Mouse (Mus musculus) ovary, postnatal 14 days (tissue): Measurements from ENCODE around the gene Tmed5.
"Not testable (repeated sequence)": the region's sequence is repeated elsewhere in the genome, so short reads cannot be mapped to it uniquely, and the experiment has no call there.

ENCODE experiments used
- DNase-seq: peaks from one replicate; pipeline ENCODE4 v3.0.0; 2022; ENCODE audit warnings: low spot score

Gene Tmed5

DNA sequence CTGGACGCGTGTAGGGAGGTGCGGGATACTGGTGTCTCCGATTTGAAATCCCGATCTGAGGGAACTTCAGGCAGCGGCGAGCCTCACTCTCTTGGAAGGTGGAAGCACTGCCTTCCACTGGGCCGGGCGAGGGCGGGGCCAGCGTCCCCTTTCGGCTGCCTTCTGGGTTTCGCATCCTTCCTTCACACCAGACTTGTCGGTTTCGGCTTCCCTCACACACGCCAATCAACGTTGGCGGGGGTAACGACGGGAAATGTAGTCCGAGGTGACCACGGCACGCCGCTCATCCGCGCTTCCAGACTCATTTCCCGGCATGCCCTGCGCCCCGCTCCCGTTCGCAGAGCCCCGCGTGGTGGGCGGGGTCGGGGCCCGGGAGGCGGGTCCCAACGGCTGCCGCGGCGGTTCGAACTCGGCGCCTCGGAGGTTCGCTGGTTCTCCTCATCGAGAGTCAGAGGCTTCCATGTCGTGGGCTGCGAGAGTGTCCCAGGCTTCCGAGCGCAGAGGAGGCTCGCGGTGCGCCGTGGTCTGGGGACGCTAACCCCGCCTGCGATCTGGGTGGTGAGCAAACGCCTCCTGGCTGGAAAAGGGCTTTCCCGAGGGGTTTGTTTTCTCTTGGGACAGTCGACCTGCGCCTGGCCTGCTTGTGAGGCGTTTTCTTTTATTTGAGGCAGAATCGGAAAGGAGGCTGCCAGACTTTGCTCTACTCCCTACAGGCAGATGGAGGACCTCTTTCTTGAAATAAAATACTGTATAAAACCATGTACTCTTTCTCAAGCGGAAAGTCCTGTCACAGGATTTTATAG, at the start of gene Tmed5, which contains the start of gene Ccdc18:
Gene Tmed5 (minus strand): TSS at position 180 of the 803 bp plus-strand sequence.
Gene Ccdc18 (plus strand): TSS at position 435 of the 803 bp plus-strand sequence.
- DNase-seq = peak; percentile 92

DNA sequence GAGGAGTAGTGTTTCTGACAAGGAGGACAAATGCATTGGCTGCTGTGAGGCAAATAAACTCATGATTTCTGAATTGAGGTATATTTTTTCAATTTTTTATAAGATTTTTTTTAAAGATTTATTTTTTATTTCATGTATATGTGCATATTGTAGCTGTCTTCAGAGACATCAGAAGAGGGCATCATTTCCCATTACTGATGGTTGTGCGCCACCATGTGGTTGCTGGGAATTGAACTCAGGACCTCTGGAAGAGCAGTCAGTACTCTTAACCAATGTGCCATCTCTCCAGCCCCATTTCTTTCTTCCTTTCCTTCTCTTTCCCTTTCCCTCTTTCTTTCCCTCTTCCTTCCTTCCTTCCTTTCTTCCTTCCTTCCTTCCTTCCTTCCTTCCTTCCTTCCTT, 31.3 kb upstream of the Tmed5 start:
- DNase-seq = peak; percentile 4

DNA sequence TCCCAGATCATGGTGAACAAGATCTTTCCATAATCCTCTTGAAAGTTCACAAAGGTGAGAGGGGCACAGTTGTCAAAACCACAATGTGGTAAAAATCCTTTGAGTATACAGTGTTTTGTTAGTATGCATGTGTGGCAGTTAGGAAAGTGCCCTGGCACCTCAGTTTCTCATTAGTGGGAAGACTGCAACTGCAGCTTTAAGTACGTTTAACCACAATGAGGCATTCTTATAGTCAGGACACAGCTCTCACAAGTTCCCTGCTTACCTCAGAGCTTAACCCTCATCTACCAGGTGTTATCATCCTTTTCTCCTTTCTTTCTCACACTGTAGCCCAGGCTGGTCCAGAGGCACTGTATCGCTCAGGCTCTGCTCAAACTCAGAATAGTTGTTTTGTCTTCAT, 28.4 kb upstream of the Tmed5 start:
- no peak for DNase-seq

DNA sequence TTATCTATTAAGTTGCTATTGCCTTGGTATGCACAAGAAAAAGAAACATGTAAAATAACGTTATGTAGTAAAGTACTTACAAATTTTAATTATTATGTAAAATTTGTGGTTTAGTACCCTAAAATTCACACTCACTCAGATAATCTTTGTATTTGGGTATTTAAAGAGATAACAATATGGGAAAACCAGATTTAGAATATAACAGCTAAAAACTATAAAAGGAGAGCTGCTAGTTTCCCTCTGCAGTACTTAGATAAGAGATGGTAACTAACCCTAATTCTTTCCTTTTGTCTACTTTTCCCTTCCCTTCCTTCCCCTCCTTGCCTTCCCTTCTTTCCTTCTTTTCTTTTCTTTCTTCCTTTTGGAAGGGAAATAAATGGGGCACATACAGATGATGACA, 20.2 kb upstream of the Tmed5 start:
- DNase-seq = no peak

DNA sequence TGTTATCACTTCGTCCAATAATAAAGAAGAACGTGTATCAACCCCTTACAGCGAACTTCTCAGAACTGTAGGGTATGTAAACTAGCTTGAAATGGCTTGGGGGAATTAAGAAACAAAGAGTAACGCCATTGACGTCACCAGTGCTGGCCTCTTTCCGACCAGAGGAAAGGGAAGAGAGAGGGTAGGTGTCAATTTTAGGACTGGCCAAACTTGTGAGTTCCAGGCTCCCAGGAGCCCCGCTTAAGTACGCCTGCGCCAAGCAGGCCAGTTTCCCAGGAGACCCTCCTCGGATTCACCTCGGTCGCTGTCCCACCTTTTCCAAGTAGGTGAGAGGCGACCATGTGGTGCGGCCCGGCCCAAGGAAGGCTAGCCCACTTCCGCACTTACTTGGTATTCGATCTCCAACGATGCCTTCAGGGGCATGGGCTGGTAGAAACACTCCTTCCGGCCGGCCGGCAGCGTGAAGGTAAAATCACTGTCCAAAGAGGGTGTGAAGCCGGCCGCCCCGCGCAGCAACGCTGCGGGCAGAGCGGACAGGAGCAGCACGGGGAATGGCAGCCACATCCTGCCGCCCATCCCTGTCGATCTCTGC, 475 bp downstream of the Tmed5 start:
- peak; percentile 15 for DNase-seq

DNA sequence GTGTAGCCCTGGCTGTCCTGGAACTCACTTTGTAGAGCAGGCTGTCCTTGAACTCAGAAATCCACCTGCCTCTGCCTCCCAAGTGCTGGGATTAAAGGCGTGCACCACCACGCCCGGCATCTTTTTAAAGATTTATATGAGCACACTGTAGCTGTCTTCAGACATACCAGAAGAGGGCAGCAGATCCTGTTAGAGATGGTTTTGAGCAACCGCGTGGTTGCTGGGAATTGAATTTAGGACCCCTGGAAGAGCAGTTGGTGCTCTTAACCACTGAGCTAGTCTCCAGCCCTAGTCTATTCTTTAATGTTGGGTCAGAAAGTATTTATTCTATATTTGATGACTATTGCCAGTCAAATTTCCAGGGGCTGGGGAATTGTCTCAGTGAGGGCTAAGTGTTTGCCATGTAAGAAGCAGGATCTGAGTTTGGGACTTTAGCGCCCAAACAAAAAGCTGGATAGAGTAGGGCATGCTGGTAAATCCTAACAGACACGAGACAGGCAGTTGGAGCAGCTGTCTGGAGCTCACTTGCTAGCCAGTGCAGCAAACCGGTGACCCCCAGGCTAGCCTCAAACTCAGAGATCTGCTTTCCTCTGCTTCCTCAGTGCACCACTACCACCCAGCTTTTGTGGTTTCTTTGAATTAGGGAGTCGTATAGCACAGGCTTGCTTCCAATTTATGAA, 12.1 kb downstream of the Tmed5 start:
- no peak for DNase-seq

DNA sequence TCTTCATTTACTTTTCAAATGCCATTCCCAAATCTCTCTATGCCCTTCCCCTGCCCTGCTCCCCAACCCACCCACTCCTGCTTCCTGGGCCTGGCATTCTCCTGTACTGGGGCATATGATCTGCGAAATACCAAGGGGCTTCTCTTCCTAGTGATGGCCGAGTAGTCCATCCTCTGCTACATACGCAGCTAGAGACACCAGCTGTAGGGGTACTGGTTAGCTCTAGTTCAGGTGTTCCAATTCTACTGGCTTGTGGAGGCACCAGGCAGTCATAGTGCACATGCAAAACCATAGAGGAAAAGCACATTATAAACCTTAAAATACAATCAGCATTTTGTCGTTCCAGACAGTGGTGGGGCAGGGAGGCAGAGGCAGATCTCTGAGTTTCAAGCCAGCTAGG, 14.7 kb downstream of the Tmed5 start:
- DNase-seq = no peak

DNA sequence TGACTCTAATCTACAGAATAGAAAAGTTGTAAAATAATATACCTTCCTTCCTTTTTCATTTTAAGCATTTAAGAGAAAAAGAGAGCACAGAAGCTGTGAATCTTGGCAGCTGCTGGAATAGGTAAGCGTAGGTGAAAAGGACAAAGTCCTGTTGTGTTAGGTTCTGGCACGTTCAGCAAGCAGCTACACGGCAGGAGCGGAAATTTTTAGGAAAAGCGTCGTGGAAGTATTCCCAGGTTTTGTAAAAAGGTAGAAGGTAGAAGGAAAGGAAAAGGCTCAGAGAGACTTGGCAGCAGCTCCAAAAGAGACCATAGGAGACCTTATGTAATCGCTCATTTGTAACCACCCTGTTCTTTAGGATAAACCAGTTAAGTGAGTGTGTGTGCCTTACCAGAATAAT, 23.1 kb downstream of the Tmed5 start:
- DNase-seq = no peak

DNA sequence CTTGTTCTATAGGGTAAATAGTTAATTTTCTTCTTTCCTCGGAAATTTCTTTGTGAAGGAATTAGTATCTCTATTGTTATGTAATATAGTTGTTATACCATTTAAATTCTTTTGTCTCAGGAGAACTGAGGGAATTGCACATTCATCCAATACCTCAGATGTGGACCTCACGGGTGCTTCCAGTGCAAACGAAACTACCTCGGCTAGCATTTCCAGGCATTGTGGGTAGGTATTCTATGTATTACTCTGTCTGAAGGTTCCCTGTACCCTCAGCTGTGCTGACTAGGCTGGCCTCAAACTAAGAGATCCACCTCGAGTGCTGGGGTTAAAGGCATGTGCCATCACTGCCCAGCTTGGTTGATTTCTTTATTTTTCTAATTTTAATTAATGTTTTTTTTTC, 28.1 kb downstream of the Tmed5 start:
- DNase-seq = no peak

DNA sequence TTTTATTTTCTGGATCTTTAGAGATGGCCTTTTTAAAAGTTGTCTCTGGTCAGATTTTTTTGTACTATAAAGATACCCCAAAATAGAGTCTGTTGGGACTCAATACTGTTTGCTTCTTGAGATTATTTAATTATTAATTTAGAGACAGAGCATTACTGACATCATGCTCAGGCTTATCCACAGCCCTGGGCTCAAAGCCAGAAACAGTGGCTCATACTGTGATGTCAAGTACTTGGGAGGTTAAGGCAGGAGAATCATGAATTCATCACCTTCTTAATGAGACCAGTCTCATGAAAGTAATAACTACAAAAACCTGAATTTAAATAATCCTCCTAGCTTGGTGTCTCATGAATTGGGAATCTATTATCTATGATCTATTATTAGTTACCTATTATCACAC, 32.2 kb downstream of the Tmed5 start:
- no peak for DNase-seq

DNA sequence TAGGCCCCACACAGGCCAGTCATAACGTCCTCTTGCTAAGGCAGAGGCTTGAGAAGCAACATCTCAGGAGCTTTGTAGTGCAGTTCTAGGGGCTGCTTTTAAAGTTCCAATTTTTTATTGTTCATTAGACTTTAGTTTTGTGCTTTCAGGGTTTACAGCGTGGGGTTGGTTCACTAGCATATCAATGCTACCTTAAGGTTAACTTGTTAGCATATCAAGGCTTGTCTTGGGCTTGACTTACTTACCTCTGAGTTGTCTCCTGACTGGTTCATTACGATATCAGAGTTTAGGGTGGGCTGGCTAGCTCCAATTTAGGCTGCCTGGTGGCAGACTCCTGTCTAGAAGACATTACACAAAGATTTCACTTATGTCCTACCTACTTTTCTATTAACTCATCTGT, 34.7 kb downstream of the Tmed5 start:
- DNase-seq = no peak

DNA sequence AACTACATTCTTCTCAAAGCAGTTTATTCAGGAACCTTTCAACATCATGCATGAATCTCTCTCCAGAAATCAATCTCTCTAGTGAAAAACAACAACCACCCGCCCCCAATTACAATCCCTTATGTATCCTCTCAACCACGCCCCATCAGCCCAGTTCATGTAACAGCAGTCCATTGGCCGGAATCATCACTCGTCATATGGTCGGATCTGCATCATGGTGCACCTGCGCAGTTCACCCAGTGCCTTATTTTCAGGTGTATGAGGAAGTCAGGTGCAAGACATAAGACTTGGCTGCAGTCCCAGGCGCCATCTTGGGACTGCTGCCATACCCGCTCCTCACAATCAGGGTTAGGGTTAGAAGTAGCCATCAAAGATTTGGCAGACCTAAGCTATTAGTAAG, 39.7 kb downstream of the Tmed5 start:
- not testable (repeated sequence) for DNase-seq

DNA sequence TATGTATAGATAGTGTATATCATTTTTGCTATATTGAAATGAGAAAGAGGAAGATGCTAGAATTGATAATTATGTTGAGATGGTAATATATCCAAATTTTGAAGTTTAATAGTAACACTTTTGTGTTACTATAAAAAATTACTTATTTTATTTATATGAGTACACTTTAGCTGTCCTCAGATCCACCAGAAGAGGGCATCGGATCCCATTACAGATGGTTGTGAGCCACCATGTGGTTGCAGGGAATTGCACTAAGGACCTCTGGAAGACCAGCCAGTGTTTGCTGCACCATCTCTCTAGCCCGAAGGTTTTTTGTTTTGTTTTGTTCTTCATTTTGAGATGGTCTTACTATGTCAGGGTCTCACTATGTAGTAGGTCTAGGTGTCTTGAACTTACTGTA, 47.0 kb downstream of the Tmed5 start:
- no peak for DNase-seq

DNA sequence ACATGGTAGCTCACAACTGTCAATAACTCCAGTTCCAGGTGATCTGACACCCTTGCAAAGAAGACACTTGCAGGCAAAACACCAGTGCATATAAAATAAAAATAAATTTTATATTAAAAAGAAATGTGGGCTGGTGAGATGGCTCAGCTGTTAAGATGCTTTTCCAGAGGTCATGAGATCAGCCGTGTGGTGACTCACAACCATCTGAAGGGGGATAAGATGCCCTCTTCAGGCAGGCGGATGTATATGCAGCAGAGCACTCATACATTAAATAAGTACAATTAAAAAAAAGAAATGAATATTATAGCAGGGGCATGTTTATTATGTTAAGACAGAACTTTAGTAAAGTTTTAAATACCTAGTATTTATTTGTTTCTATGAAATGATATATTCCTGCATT, 50.0 kb downstream of the Tmed5 start:
- no peak for DNase-seq

DNA sequence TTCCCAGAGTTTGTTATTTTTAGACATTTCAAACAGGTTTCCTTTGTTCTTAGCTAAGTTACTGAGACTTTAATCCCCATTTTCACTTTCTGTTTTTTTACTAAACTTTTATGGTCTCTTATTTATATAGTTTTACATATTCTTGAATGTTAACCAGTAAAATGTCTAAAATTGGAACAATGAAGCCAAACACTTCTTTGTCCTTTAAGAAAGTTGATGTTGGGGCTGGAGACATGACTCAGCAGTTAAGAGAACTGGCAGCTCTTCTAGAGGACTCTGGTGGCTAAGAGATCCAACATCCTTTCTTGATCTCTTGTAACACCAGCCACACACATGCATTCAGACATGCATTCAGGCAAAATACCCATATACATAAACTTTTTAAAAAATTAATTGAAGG, 52.8 kb downstream of the Tmed5 start:
- no peak for DNase-seq

DNA sequence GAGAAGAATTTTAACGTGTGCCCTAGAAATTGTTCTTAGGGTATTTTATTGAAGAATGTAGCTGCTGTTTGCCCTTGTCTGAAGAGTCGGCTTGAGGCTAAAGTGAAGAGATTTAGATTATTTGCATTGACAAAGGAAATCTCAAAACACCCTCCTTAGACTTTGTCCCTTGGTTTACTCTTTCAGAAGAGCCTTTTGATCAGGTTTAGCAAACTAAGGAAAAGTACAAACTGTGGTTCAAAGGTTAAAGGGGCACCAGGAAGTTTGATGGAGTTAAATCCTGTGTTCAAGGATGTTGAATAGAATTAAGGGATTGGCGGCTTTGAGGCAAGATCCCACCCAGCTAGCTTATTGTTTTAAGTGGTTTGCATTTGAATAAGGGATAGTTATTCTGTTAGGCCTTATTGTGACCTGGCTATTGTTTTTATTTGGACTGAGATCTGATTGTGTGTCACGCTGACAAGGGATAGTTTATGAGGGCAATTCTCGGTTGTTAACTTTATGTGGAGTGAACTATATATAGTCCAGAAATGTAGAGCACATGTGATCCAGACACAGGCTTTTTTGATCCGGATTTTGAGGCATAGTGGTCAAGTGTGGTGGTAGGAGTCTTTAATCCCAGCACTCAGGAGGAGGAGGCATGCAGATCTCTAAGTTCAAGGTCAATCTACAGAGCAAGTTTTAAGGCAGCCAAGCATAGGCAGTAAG, 55.4 kb downstream of the Tmed5 start:
- DNase-seq = no peak

DNA sequence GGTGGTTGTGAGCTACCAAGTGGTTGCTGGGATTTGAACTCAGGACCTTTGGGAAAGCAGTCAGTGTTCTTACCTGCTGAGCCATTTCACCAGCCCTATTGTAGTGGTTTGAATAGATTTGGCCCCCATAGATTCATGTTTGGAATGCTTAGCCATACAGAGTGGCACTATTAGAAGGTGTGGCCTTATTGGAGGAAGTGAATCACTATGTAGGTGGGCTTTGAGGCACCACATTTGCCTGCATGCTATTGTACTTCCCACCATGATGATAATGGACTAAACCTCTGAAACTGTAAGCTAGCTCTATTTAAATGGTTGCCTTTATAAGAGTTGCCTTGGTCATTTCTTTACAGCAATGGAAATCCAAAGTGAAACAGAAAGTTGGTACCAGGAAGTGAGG, 56.2 kb downstream of the Tmed5 start:
- no peak for DNase-seq

DNA sequence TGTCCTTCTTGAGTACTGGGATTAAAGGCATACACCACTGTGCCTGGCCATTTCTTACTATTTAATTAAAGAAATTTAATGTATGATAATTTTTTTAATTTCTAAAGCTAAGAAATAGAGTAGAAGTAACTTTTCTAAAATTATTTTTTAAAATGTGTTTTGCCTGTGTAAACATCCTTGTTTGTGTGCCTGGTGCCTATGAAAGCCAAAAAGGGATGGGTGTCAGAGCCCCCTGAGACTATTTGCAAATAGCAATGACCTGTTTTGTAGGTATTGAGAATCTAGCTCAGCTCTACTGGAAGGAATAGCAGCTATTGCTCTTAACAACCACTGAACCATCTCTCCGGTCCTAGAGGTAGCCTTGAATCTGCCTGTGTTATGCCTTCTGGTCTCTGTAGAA, 60.1 kb downstream of the Tmed5 start:
- no peak for DNase-seq

DNA sequence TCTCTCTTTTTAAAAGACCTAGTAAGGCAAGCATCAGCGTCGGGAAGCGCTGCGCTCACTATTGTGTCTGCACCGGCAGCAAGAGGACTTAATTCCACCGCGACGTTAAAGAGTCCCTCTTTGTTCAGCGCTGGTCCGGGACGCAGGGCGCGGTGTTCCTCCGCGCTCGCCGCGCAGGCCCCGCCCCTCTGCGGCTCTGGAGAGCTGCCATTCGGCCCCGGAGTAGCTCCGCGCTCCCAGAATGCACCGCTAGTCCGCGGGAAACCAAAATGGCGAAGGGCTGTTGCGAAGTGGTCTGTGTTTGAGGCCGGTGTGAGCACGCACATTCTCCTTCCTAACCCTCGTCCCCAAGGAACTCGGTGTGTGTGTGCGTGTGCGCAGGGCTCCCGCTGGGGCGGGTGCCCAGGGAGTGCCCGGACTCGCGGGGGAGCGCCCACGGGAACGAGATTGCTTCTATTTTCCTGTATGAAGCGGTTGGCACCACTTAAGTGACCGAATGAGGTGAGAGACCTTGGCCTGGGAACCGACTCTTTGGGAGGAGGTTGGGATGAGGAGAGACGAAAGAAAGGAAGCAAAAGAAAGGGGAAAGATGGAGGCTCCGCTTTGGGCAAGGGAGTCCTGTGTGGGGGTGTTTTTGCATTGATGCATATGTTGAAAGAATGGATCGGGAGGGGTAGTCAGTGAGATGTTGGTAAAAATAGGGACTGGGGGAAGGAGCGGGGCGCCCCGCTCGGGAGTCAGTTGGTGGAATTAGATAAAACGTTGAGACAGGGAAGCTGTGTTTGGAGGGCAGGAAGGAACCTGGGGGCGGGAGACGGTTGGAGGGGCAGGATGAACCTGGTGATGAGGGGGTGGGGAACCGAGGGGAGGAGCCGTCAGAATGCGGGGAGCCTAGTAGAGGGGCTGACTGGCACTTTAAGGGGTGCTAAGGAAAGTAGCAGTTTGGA, 66.7 kb downstream of the Tmed5 start, which contains the start of gene Mtf2:
Gene Mtf2 (plus strand): TSS at position 210 of the 947 bp plus-strand sequence.
- peak; percentile 97 for DNase-seq

DNA sequence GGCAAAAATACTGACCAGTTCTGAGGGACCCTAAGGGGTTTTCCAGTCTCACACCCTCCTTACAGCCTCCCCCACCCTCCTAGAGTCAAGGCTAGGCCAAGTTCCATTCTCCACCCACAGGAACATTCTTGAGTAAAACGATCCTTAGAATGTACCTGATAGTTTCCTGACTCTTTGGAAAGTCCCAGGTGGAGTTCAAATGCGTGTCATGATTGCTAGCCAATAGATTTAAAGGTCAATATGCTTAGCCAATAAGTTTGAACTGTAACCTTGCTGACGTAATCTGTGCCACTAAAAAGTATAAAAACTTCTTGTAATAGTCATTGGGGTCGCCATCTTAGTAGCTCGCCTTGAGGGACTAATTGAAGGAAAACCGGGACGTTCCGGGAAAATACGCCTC, 72.0 kb downstream of the Tmed5 start:
- no peak for DNase-seq
